Mouse (Mus musculus) retina, embryonic 14.5 days (tissue): ENCODE data around the gene Pml.

Source experiments
- DNase-seq: peaks from one replicate; pipeline ENCODE4 v3.0.0-alpha.2; 2015; ENCODE audit warnings: low spot score

Pml gene

DNA sequence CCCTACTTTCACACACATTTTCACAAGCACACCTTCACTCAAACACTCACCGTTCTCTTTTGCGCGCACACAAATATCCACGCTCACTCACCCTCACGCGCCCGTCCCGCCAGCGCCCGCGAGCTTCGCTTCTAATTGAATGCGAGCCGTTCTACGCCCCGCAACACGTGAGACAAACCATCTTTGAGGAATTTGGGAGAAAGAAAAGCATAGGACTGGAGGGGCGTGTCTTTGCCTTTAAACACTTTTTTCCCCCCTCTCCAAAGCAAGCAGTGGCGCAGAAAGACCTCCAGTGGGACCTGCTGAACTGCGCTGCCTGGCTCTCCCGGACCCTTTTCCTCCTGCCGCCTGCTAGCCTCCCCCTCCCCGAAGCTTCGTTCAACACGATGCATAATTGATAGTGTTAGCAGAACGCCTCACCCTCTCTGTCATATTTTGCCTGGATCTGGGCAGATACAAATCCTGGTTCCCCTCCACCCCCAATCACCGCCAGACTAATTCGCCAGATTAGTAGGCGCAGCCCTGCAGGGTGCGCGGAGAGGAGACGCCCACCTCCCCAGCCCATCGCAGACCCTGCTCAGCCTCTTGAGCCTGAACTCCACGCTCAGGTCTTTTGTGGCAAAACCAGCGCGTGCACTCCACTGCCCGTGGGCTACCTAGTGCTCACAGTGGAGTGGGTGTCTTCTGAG lies 47.6 kb downstream of the Pml start:
- peak; percentile 54 for DNase-seq

- DNase-seq = peak; percentile 36
These were observed 48.3 kb downstream of the Pml start for GRCm38 (mm10) chr9:58201091-58201842.

- peak; percentile 25 for DNase-seq
These were observed 49.1 kb downstream of the Pml start for GRCm38 (mm10) chr9:58200270-58201090.

DNA sequence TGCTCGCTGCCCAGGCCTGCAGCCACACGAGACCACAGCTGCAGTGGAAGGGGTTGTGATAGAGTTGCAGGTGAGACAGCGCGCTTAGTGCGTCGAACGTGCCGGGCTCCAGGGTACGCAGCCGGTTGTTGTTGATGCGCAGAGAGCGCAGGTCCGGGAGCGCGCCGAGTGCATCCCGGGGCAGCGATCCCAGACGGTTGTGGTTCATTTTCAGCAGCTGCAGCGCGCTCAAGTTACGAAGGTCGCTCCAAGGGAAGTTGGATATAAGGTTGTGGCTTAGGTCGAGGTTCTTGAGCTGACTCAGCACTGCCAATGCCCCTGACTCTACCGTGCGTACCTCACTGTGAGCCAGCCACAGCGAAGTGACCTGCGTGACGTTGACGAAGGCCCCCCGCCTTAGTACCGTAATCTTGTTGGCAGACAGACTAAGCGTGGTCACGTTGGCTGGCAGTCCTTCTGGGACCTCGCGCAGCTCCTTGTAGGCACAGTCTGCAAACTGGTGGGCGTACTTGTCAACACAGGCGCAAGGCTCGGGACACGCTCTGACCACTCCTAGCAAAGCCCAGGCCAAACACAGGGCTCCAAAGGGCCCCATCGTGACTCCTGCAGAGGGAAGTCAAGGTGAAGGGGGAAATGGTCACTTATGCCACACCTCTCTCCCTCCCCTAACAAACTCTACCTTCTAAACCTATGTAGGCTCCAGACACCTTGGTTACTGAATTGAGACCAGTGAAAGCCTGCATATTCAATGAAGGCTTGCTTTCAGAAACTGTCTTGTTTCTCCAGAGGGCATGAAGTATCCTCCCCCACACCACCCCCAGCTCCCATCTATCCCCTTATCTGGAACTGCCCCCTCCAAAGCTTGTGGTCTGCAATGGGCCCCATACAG lies 50.0 kb downstream of the Pml start:
- peak; percentile 44 for DNase-seq

DNA sequence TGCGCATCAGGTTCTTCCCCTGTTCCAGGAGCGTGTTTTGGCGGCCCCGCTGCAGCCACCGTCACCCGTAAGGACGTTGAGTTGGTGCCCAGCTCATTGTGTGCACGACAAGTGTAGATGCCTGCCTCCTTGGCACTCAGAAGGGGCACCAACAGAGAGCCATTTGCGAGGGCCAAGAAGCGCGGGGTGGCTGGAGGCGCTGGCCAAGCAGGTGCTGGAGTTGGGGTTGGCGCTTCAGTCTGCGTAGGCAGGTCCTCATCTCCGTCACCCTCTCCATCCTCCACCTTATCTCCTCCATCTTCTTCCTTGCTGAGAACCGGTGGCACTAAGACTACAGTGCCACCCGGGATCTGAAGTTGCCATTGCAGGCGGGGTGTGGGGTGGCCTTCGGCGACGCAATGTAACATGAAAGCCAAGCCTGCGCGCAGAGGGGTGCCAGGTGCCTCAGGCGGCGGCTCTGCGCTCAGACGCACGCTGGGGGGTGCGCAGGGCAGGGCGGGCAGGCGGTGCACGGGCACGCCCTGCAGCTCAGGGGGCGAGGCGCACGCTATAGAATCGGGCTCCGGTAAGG lies 50.7 kb downstream of the Pml start:
- no peak for DNase-seq

- DNase-seq = peak; percentile 73
These were observed 51.5 kb downstream of the Pml start for GRCm38 (mm10) chr9:58197781-58198701.

DNA sequence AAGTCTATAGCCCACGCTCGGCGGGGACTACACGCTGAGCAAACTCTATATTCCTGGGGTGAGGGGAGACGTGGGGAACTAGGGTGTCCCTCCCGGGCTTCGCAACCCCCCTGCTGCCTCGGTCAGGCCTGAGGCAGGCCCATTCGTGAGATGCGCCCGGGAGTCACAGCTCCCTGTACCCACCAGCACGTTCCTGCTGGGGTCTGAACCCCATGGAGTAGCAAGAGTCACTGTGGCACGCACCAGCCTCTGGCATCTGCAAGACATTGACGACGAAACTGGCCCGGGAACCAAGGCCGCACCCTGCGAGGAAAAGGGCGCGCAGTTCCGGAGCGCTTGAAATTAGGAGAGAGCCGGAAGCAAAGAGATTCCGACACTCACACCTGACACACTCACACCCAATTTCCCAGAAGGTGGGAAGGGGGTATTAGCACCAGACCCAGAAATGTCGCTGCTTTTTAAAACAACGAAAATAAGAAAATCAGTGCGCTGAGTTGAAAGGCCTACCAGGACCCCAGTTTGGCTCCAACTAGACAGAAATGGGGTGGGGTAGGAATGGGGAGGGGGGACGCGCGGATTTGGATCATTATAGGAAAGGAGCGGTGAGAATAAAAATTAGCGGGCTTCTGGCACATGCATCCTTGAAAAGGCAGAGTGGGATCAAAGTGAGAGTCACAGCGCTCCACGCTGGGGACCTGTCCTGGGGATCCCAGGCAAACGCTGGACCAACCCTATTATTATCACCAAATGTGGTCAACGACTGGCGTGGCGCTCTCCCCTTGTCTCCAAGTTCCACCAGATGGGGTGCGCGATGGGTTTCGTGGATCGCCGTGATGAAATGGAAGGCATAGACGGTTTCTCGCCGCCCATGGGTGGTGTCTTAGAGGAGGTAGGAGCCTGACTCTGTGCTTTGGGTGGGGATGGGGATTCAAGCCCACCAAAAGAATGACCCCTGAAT lies 52.7 kb downstream of the Pml start:
- peak; percentile 23 for DNase-seq

DNA sequence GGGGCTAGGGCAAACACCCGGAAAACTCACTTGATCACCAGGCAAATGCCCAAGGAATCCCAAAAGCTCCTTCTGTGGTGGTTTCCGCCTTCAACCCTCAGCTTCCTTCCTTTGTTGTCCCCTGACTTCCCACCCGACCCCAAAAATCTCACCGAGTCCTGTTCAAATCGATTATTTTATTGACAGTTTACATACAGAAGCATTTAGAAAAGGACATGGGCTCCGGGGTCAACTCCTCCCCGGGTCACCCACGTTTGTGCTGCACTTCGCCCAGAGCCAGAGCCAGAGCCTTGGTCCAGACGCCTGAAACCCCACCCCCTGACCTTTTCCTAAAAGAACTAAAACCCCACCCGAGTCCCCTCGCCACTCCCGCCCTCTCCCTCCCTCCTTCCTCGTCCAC lies 53.4 kb downstream of the Pml start:
- no peak for DNase-seq

DNA sequence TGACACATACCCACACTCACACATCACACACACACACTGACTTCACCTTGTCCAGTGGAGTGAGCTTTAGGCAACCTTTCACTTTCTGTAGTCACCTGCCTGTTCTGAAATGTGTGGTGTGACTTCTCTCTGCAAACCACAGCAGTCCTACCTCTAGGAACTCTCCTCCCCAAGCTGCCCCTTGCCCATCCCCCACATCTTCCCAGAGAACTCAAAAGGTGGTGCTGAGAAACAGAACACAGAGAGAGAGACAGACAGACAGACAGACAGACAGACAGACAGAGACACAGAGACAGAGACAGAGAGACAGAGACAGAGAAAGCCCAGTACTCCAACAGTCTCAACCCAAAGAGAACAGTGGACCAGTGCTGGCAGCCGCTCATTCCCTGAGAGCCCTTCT lies 53.9 kb downstream of the Pml start:
- no peak for DNase-seq

- DNase-seq = no peak
These were observed 55.4 kb downstream of the Pml start for GRCm38 (mm10) chr9:58194222-58194621.

DNA sequence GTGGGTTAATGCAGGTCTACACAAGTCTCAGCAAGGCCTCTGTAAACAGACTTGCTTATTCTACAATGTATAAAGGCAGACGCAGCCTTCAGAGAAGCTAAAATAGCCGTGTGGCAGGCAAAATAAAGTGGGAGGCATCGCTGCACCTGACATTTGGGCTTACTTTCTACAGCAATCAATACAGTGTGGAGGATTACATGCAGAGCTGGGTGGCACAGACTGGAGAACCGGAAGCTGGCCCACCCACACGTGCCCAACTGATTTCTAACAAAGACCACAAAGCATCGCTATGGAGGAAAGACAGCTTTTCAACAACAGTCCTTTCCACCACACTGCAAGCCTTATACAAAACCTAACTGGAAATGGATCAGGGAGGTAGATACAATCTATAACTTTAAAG lies 65.1 kb downstream of the Pml start:
- no peak for DNase-seq

DNA sequence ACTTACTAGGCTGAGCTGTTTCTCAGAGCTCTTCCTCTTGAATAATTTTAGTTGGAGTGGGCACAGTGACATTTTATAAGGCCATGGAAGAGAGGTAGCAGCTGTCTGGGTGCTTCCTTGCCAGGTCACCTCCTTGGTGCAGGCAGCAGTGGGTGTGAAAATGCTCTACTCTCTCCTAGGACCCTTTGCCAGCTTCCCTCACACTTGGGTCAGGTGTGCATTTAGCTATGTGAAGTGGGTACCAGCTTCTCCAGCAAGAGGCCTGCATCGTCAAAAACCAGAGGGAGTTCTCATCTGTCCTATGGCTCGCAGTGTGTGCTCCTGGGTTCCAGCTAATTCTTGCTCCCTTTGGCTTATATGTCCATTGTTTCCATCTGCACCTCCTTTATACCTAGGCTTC lies 70.2 kb downstream of the Pml start:
- no peak for DNase-seq

- no peak for DNase-seq
These were observed 72.4 kb downstream of the Pml start for GRCm38 (mm10) chr9:58177165-58177564.

- DNase-seq = peak; percentile 37
These were observed 73.7 kb downstream of the Pml start for GRCm38 (mm10) chr9:58175745-58176487.

DNA sequence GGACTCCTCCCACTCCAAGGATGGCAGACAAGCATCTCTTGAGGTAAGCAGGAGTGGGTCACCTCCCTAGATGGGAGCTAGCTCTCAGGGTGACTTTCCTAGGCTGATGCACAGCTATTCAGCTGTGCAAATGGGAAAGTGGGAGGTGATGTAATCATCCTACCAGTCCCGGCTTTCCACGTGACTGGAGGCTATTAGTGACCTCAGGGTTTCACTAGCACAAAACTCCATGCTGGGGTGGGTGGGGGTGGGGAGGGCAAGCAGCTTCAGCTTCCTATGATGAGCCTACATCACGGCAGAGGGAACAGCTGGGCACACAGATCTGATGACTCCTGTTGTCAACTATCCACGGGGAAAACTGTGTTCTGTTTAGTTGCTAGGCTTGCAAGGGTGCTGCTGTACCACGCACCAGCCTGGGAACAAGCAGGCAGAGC lies 74.8 kb downstream of the Pml start:
- peak; percentile 72 for DNase-seq

DNA sequence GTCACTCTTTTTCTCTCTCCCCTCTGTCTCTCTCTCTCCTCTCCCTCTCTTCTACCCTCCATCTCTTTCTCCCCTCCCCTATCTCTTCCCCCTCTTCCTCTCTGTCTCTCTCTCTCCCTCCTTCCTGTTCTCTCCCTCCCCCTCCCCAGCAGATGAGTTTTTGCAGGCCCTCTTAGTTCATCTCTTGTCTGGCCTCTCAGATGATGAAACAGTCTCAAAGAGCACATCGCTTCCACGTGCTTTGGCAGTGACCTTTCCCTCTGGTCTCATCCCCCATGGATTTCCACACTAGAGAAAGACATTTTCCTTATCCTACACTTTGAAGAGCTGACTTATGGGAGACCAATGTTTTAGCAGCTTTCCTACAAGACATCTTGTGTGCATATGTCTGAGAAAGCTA lies 76.7 kb downstream of the Pml start:
- DNase-seq = no peak

- no peak for DNase-seq
These were observed 80.2 kb downstream of the Pml start for GRCm38 (mm10) chr9:58169426-58169825.

DNA sequence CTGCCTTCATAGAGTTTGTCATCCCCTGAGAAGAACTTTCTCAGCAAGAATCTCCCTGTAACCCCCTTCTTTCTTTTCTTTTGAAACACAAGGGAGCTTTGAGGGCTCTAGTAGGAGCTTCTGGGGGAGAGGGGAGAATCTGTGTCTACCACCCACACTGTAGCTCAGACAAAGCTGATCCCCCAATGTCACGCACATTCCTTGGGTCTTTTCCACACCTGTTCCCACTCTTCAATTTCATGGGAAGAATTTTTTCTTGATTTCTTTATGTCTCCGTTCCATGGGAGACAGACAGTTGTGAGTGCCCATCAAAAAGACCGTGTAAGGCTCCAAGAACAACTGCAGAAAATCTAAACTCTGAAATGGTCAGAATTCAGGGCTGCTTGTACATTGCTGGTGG lies 80.7 kb downstream of the Pml start:
- no peak for DNase-seq
